Mouse (Mus musculus) midbrain, embryonic 14.5 days (tissue): ENCODE results near the gene Rprd2. TPM values are rescaled to one million over a fixed set of nuclear protein-coding genes. Genes with fewer than 3 reads are reported as not detected.

Experiments used
- ATAC-seq: fragments of 200-750 bp; cut with Nextera tagmentation; 2 replicates; pipeline ENCODE4 v1.8.0; 2017; ENCODE audit warnings: moderate number of reproducible peaks, moderate library complexity; ENCODE audit not compliant: low FRiP score, low TSS enrichment
- DNase-seq: peaks from one replicate; pipeline ENCODE4 v3.0.0-alpha.2; 2015
- H3K27ac ChIP-seq: fragments of 300-500 bp; sonication (generic); replicated peaks from 2 replicates; pipeline ENCODE4 v1.5.1; 2014; ENCODE audit warnings: mild to moderate bottlenecking, low read depth, low read length, moderate library complexity
- H3K27me3 ChIP-seq: fragments of 300-500 bp; sonication (generic); 2 replicates; pipeline ENCODE4 v1.6.1; 2014; ENCODE audit warnings: low read length, control low read depth, mixed read lengths; ENCODE audit not compliant: control insufficient read depth, insufficient read depth
- H3K36me3 ChIP-seq: fragments of 300-500 bp; sonication (generic); 2 replicates; pipeline ENCODE4 v1.6.1; 2014; ENCODE audit warnings: low read length, control low read depth; ENCODE audit not compliant: control insufficient read depth, insufficient read depth
- H3K4me1 ChIP-seq: fragments of 300-500 bp; sonication (generic); 2 replicates; pipeline ENCODE4 v1.6.1; 2014; ENCODE audit warnings: mild to moderate bottlenecking, antibody characterized with exemption, low read length, control low read depth; ENCODE audit not compliant: control insufficient read depth, insufficient read depth
- H3K4me2 ChIP-seq: fragments of 300-500 bp; sonication (generic); 2 replicates; pipeline ENCODE4 v1.6.1; 2014; ENCODE audit warnings: mild to moderate bottlenecking, low read length, moderate library complexity
- H3K4me3 ChIP-seq: fragments of 300-500 bp; sonication (generic); replicated peaks from 2 replicates; pipeline ENCODE4 v1.5.1; 2014; ENCODE audit warnings: low read depth, low read length
- H3K9ac ChIP-seq: fragments of 300-500 bp; sonication (generic); replicated peaks from 2 replicates; pipeline ENCODE4 v1.6.1; 2014; ENCODE audit warnings: mild to moderate bottlenecking, low read length, moderate library complexity
- H3K9me3 ChIP-seq: fragments of 300-500 bp; sonication (generic); 2 replicates; pipeline ENCODE4 v1.6.1; 2016; ENCODE audit warnings: low read length, control low read depth, mixed read lengths; ENCODE audit not compliant: control insufficient read depth
- WGBS: fragments of 180-500 bp; shearing (Covaris S2); extraction: QIAGEN DNeasy Blood & Tissue Kit; methylation state at CpG from one replicate; pipeline ENCODE4 v1.1.7; 2014; 5-methylcytosine and 5-hydroxymethylcytosine counted together
- polyA plus RNA-seq: library from polyadenylated mRNA; unstranded; fragments of >200 nt; fragmentation: Nextera tagmentation; extraction: Ambion mirVana; gene quantifications from 2 replicates; pipeline ENCODE4 v1.2.1, GENCODE M21; 2014

Gene Rprd2
- polyA plus RNA-seq, 1 experiment from 2014 or later, result 22.3 TPM

- H3K4me2 ChIP-seq, result no peak overlapping the region
- H3K9ac ChIP-seq, result no peak overlapping the region
- H3K36me3 ChIP-seq, result peaks cover 16% of the 10 kb centered on the region
- H3K27me3 ChIP-seq, result no peaks in the 10 kb centered on the region
- H3K4me1 ChIP-seq, result no peaks in the 10 kb centered on the region
- H3K4me3 ChIP-seq, result no peak overlapping the region
- H3K9me3 ChIP-seq, result no peaks in the 10 kb centered on the region
- no peak for ATAC-seq
- WGBS, result 96% methylated on average over 4 of the region's 4 CpGs
- no peak for DNase-seq
- H3K27ac ChIP-seq, result no peak overlapping the region
Measured at GRCm38 (mm10) chr3:95803851-95804250, 14.8 kb downstream of the Rprd2 start.

- DNase-seq, result no peak
- no peaks in the 10 kb centered on the region for H3K27me3 ChIP-seq
- no peak overlapping the region for H3K27ac ChIP-seq
- H3K4me1 ChIP-seq, result no peaks in the 10 kb centered on the region
- 91% methylated on average over 4 of the region's 4 CpGs for WGBS
- no peak overlapping the region for H3K9ac ChIP-seq
- H3K4me2 ChIP-seq, result no peak overlapping the region
- no peak for ATAC-seq
- no peak overlapping the region for H3K4me3 ChIP-seq
- no peaks in the 10 kb centered on the region for H3K9me3 ChIP-seq
- no peaks in the 10 kb centered on the region for H3K36me3 ChIP-seq
Measured at GRCm38 (mm10) chr3:95798756-95799155, 19.9 kb downstream of the Rprd2 start.

- Histone ChIP-seq H3K27ac (no peak overlapping the region), H3K36me3 (0 out of 2 replicates have a peak, but pooled peaks cover 2% of the 10 kb centered on the region), H3K4me2 (no peak overlapping the region), H3K4me1 (no peaks in the 10 kb centered on the region), H3K9me3 (no peaks in the 10 kb centered on the region), H3K9ac (no peak overlapping the region), H3K4me3 (no peak overlapping the region), H3K27me3 (no peaks in the 10 kb centered on the region)
- DNase-seq, result no peak
- no peak for ATAC-seq
- WGBS, result 90% methylated on average over 1 of the region's 1 CpGs
Measured at GRCm38 (mm10) chr3:95794299-95794698, 24.4 kb downstream of the Rprd2 start.

- H3K9me3 ChIP-seq, result no peaks in the 10 kb centered on the region
- H3K36me3 ChIP-seq, result 0 out of 2 replicates have a peak, but pooled peaks cover 3% of the 10 kb centered on the region
- H3K9ac ChIP-seq, result no peak overlapping the region
- no peaks in the 10 kb centered on the region for H3K4me1 ChIP-seq
- 75% methylated on average over 2 of the region's 2 CpGs for WGBS
- H3K4me3 ChIP-seq, result no peak overlapping the region
- no peak overlapping the region for H3K4me2 ChIP-seq
- no peaks in the 10 kb centered on the region for H3K27me3 ChIP-seq
- H3K27ac ChIP-seq, result no peak overlapping the region
- ATAC-seq (no peak), DNase-seq (no peak)
Measured at GRCm38 (mm10) chr3:95793662-95794061, 25.0 kb downstream of the Rprd2 start.

- Histone ChIP-seq H3K4me1 (no peaks in the 10 kb centered on the region), H3K27ac (no peak overlapping the region), H3K4me3 (no peak overlapping the region), H3K36me3 (peaks cover 66% of the 10 kb centered on the region), H3K4me2 (no peak overlapping the region), H3K9me3 (no peaks in the 10 kb centered on the region), H3K27me3 (no peaks in the 10 kb centered on the region), H3K9ac (no peak overlapping the region)
- 95% methylated on average over 4 of the region's 4 CpGs for WGBS
- ATAC-seq (no peak), DNase-seq (no peak)
Measured at GRCm38 (mm10) chr3:95785501-95785900, 33.2 kb downstream of the Rprd2 start.

- Histone ChIP-seq H3K9ac (no peak overlapping the region), H3K9me3 (no peaks in the 10 kb centered on the region), H3K27ac (no peak overlapping the region), H3K4me2 (no peak overlapping the region), H3K4me1 (no peaks in the 10 kb centered on the region), H3K27me3 (no peaks in the 10 kb centered on the region), H3K36me3 (peaks cover 75% of the 10 kb centered on the region), H3K4me3 (no peak overlapping the region)
- ATAC-seq (no peak), DNase-seq (peak; percentile 60)
Measured at GRCm38 (mm10) chr3:95771985-95772384, 46.7 kb downstream of the Rprd2 start.

- DNase-seq (no peak), ATAC-seq (no peak)
- Histone ChIP-seq H3K27ac (no peak overlapping the region), H3K9ac (no peak overlapping the region), H3K9me3 (no peaks in the 10 kb centered on the region), H3K36me3 (peaks cover 64% of the 10 kb centered on the region), H3K4me3 (no peak overlapping the region), H3K4me1 (no peaks in the 10 kb centered on the region), H3K4me2 (no peak overlapping the region), H3K27me3 (no peaks in the 10 kb centered on the region)
- 91% methylated on average over 10 of the region's 10 CpGs for WGBS
Measured at GRCm38 (mm10) chr3:95765534-95765933, 53.1 kb downstream of the Rprd2 start.

- H3K36me3 ChIP-seq, result peaks cover 48% of the 10 kb centered on the region
- WGBS, result 69% methylated on average over 10 of the region's 10 CpGs
- no peaks in the 10 kb centered on the region for H3K27me3 ChIP-seq
Measured at GRCm38 (mm10) chr3:95763811-95764210, 54.9 kb downstream of the Rprd2 start.

GRCm38 (mm10) chr3:95762961-95763360, 55.7 kb downstream of the Rprd2 start:
- H3K36me3 ChIP-seq, result peaks cover 39% of the 10 kb centered on the region
- H3K9ac ChIP-seq, result no peak overlapping the region
- no peaks in the 10 kb centered on the region for H3K9me3 ChIP-seq
- no peaks in the 10 kb centered on the region for H3K27me3 ChIP-seq
- H3K4me2 ChIP-seq, result no peak overlapping the region
- H3K4me1 ChIP-seq, result no peaks in the 10 kb centered on the region
- no peak overlapping the region for H3K4me3 ChIP-seq
- H3K27ac ChIP-seq, result no peak overlapping the region
- no peak for DNase-seq
- ATAC-seq, result no peak
- WGBS, result 45% methylated on average over 6 of the region's 6 CpGs

More at GRCm38 (mm10) chr3:95763811-95764210, 54.9 kb downstream of the Rprd2 start:
- Histone ChIP-seq H3K9me3 (no peaks in the 10 kb centered on the region), H3K4me3 (no peak overlapping the region), H3K27ac (no peak overlapping the region), H3K4me2 (no peak overlapping the region), H3K4me1 (no peaks in the 10 kb centered on the region), H3K9ac (no peak overlapping the region)
- no peak for ATAC-seq
- DNase-seq, result no peak
